Mouse (Mus musculus) kidney, postnatal 0 days (tissue): ENCODE measurements around the gene Lyz2. TPM values are rescaled to one million over a fixed set of nuclear protein-coding genes. Genes with fewer than 3 reads are reported as not detected.
"Not testable (repeated sequence)": the region's sequence is repeated elsewhere in the genome, so short reads cannot be mapped to it uniquely, and the experiment has no call there.

Experiments used
- ATAC-seq: fragments of 200-750 bp; cut with Nextera tagmentation; replicated peaks from 2 replicates; pipeline ENCODE4 v1.8.0; 2017; ENCODE audit warnings: low read depth, moderate number of reproducible peaks, moderate TSS enrichment, moderate library complexity; ENCODE audit not compliant: low FRiP score
- DNase-seq: peaks from one replicate; pipeline ENCODE4 v3.0.0-alpha.2; 2016; ENCODE audit warnings: low spot score
- H3K27ac ChIP-seq: fragments of 300-500 bp; sonication (generic); 2 replicates; pipeline ENCODE4 v1.5.1; 2014; ENCODE audit warnings: mild to moderate bottlenecking
- H3K27me3 ChIP-seq: fragments of 300-500 bp; sonication (generic); 2 replicates; pipeline ENCODE4 v1.6.1; 2014; ENCODE audit warnings: low read length, mixed read lengths; ENCODE audit not compliant: insufficient read depth
- H3K36me3 ChIP-seq: fragments of 300-500 bp; sonication (generic); 2 replicates; pipeline ENCODE4 v1.6.1; 2014; ENCODE audit warnings: low read length, mixed read lengths; ENCODE audit not compliant: insufficient read depth
- H3K4me1 ChIP-seq: fragments of 300-500 bp; sonication (generic); replicated peaks from 2 replicates; pipeline ENCODE4 v1.6.1; 2014; ENCODE audit warnings: antibody characterized with exemption, low read length, mixed read lengths; ENCODE audit not compliant: insufficient read depth
- H3K4me2 ChIP-seq: fragments of 300-500 bp; sonication (generic); 2 replicates; pipeline ENCODE4 v1.6.1; 2014; ENCODE audit warnings: mild to moderate bottlenecking, low read length, moderate library complexity, mixed read lengths
- H3K4me3 ChIP-seq: fragments of 300-500 bp; sonication (generic); replicated peaks from 2 replicates; pipeline ENCODE4 v1.5.1; 2014; ENCODE audit warnings: low read depth, low read length
- H3K9ac ChIP-seq: fragments of 300-500 bp; sonication (generic); 2 replicates; pipeline ENCODE4 v1.6.1; 2014; ENCODE audit warnings: low read depth, low read length
- H3K9me3 ChIP-seq: fragments of 300-500 bp; sonication (generic); replicated peaks from 2 replicates; pipeline ENCODE4 v1.6.1; 2016; ENCODE audit warnings: low read length, inconsistent platforms, mixed read lengths
- CTCF ChIP-seq: IDR thresholded peaks from 2 replicates; pipeline ENCODE4 v1.5.1; 2016; ENCODE audit warnings: antibody characterized with exemption, low read depth, mild to moderate bottlenecking, moderate library complexity
- WGBS: fragments of 180-500 bp; shearing (Covaris S2); extraction: QIAGEN DNeasy Blood & Tissue Kit; methylation state at CpG from one replicate; pipeline ENCODE4 v1.1.7; 2014; 5-methylcytosine and 5-hydroxymethylcytosine counted together
- polyA plus RNA-seq: library from polyadenylated mRNA; unstranded; fragments of >200 nt; fragmentation: Nextera tagmentation; extraction: Ambion mirVana; gene quantifications from 2 replicates; pipeline ENCODE4 v1.2.1, GENCODE M21; 2015

Lyz2 gene
- polyA plus RNA-seq, 1 experiment from 2014 or later, result 73.2 TPM

- Histone ChIP-seq H3K4me3 (no peak overlapping the region), H3K9ac (no peak overlapping the region), H3K36me3 (no peaks in the 10 kb centered on the region), H3K4me1 (no peaks in the 10 kb centered on the region), H3K4me2 (no peak overlapping the region), H3K9me3 (no peaks in the 10 kb centered on the region), H3K27me3 (no peaks in the 10 kb centered on the region), H3K27ac (no peak overlapping the region)
- DNase-seq, result no peak
- no peak for ATAC-seq
- 34% methylated on average over 6 of the region's 6 CpGs for WGBS
- no peak for TF ChIP-seq CTCF
Observed at GRCm38 (mm10) chr10:117290046-117290870, 8.1 kb upstream of the Lyz2 start.

DNA sequence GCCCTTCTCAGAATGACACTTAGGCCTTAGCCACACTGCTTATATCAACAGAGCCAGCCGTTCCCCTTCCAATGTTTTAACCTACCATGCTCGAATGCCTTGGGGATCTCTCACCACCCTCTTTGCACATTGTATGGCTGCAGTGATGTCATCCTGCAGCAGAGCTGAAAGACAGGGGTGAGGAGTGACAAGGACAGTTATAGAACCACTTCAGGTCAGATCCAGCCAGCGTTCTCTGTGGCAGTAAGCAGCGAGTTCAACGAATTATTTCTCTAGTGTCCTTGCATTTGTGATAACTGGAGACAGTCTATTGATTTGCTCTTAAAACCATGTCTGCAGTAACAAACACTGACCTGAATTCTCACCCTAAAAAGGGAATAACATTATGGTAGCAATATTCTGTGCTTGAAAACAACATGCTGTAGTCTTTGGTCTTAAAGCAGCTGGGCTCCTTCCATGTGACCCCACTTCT, 6.9 kb upstream of the Lyz2 start:
- H3K9ac ChIP-seq, H3K9me3 ChIP-seq, H3K36me3 ChIP-seq, H3K4me1 ChIP-seq, ATAC-seq, DNase-seq, H3K4me3 ChIP-seq, H3K27me3 ChIP-seq, H3K27ac ChIP-seq, H3K4me2 ChIP-seq: not testable (repeated sequence)
- WGBS, result 77% methylated on average over 5 of the region's 5 CpGs

DNA sequence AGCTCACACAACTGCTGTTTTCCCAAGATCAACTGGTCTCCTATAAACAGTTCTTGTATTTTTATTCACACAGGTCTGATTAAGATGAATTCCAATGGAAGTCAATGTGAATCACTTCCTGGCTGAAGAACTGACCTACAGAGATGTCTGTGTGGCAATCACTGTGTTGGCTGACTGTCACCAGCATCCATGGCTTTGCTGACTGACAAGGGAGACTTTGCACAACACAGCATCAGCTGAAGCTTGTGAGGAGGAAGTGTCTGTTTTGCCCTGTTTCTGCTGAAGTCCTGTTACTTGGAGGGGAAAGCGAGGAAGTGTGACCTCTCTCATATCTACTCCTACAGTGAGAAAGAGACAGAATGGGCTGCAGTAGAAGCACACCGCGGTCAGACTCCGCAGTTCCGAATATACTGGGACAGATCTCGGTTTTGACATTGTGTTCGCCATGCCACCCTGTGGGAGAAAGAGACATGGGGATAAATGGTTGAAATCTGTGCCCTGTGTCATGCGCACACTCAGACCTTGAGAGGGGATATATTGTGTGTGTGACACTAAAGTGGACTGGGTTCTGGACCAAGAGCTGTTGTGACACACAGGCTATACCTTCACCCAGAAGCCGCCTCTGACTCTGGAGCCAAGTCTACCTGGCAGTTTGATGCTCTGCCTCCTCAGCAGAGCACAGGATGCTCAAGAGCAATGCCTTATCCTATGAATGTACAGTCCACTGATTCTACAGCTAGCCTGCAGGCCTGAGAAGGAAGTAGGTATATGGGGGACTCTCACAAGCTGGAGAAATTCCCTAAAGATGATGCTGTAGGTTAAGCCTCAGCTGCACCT, 6.3 kb upstream of the Lyz2 start:
- Histone ChIP-seq H3K27ac (no peak overlapping the region), H3K4me2 (no peak overlapping the region), H3K4me3 (no peak overlapping the region), H3K36me3 (no peaks in the 10 kb centered on the region), H3K27me3 (no peaks in the 10 kb centered on the region), H3K4me1 (no peaks in the 10 kb centered on the region), H3K9me3 (no peaks in the 10 kb centered on the region), H3K9ac (no peak overlapping the region)
- DNase-seq, result no peak
- ATAC-seq, result no peak
- WGBS, result 94% methylated on average over 9 of the region's 9 CpGs
- TF ChIP-seq CTCF, result no peak

DNA sequence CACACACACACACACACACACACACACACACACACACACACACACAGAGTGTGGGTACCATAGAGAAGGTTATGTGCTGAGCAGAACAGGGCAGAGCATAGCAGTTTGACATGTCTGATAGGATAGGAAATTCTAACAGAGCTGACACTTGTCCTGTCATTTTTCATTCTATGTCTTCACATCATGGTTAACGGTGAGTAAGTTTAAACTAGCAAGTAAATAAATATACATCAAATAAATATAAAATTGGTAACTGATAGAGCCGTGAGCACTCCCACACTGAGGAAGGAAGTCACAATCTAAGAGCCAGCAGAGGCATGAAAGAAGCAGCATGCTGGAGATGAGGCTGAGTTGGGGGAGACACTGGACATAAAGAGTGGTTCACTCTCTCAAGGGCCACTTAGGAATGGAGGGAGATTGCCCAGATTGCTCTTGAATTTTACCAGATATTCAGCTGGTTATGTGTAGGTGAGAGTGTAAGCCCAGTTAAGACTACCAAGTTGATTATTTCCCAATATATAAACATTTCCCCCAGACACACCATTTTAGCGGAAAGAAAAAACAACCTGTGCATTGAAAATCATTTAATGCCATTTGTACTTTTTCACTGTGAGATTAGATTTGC, 5.2 kb upstream of the Lyz2 start:
- no peaks in the 10 kb centered on the region for H3K27me3 ChIP-seq
- no peaks in the 10 kb centered on the region for H3K4me1 ChIP-seq
- DNase-seq, result no peak
- TF ChIP-seq CTCF, result no peak
- 78% methylated on average over 3 of the region's 3 CpGs for WGBS
- no peaks in the 10 kb centered on the region for H3K36me3 ChIP-seq
- H3K9me3 ChIP-seq, result no peaks in the 10 kb centered on the region
- H3K4me3 ChIP-seq, result no peak overlapping the region
- H3K27ac ChIP-seq, result no peak overlapping the region
- no peak overlapping the region for H3K4me2 ChIP-seq
- no peak for ATAC-seq
- no peak overlapping the region for H3K9ac ChIP-seq

- no peak overlapping the region for H3K4me3 ChIP-seq
- DNase-seq (no peak), ATAC-seq (no peak)
- H3K27ac ChIP-seq, result no peak overlapping the region
- no peaks in the 10 kb centered on the region for H3K4me1 ChIP-seq
- TF ChIP-seq CTCF, result no peak
- H3K9me3 ChIP-seq, result no peaks in the 10 kb centered on the region
- no peak overlapping the region for H3K4me2 ChIP-seq
- no peaks in the 10 kb centered on the region for H3K36me3 ChIP-seq
- no peak overlapping the region for H3K9ac ChIP-seq
- H3K27me3 ChIP-seq, result no peaks in the 10 kb centered on the region
- 91% methylated on average over 6 of the region's 6 CpGs for WGBS
Observed at GRCm38 (mm10) chr10:117286366-117286970, 4.3 kb upstream of the Lyz2 start.

DNA sequence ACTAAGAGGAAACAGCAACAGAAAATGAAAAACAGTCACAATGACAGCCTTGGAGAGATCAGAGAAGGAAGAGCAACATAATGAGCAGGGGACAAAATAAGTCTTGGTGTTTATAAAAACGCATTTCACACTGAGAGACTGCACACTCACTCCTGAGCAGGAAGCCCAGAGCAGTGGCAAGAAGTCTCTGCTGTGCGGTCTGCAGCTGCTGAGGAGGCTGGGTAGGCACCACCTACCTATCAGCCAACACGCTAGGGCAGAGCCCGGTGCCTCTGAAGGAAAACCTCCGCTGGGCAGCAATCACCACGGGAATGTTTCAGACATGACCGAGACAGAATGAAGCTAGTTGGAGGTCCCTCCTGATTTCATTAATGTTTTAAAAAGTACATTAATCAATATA, 3.5 kb upstream of the Lyz2 start:
- H3K36me3 ChIP-seq, H3K4me2 ChIP-seq, DNase-seq, H3K9me3 ChIP-seq, H3K9ac ChIP-seq, H3K27me3 ChIP-seq, H3K27ac ChIP-seq, ATAC-seq, H3K4me1 ChIP-seq, H3K4me3 ChIP-seq: not testable (repeated sequence)
- 80% methylated on average over 3 of the region's 7 CpGs for WGBS
